Mouse (Mus musculus): ENCODE measurements around the gene Hat1. TPM values are rescaled to one million over a fixed set of nuclear protein-coding genes. Genes with fewer than 3 reads are reported as not detected.

Hat1 gene
- polyA plus RNA-seq, 1 experiment from 2014 or later = 228 TPM

DNA sequence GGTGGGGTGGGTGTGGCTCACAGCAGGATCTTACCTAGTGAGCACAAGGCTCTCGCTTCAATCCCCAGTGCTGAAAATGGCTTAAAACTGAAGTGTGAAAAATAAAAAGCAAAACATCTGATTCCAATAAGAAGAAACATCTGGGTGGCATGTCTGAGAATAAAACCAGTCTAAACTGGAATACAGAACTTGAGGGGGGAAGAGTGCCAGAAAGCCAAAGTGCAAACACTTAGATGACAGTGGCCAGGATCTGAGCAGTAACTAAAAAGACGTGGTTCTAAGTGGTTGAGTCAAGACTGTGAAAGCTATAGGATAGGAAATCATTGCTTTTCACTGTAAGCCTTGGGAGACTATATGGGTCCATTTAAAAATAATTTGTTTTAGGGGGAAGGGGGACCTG is 54.6 kb downstream of the Hat1 start:
- DNase-seq (ENCODE audit: low spot score) (no peak), ATAC-seq (replicated peaks; ENCODE audit: low FRiP score) (no peak)
- peaks cover 8% of the 10 kb centered on the region for H3K36me3 ChIP-seq (ENCODE audit: control insufficient read depth, insufficient read depth, low read length)
- H3K4me1 ChIP-seq (replicated peaks; ENCODE audit: control insufficient read depth, insufficient read depth, low read length) = peaks cover 10% of the 10 kb centered on the region; the same call in 1 of the 2 replicates
- H3K4me3 ChIP-seq (ENCODE audit: low read depth, low read length) = no peak overlapping the region
- no peak overlapping the region for H3K4me2 ChIP-seq (ENCODE audit: low read depth, low read length, severe bottlenecking)
- no peaks in the 10 kb centered on the region for H3K27me3 ChIP-seq (ENCODE audit: control insufficient read depth, insufficient read depth, low read length)
- no peaks in the 10 kb centered on the region for H3K9me3 ChIP-seq (ENCODE audit: control insufficient read depth, low read length)
- H3K27ac ChIP-seq (ENCODE audit: low read depth, low read length) = no peak overlapping the region
- WGBS = 48% methylated on average over 2 of the region's 2 CpGs
- no peak overlapping the region for H3K9ac ChIP-seq (ENCODE audit: low read length)

DNA sequence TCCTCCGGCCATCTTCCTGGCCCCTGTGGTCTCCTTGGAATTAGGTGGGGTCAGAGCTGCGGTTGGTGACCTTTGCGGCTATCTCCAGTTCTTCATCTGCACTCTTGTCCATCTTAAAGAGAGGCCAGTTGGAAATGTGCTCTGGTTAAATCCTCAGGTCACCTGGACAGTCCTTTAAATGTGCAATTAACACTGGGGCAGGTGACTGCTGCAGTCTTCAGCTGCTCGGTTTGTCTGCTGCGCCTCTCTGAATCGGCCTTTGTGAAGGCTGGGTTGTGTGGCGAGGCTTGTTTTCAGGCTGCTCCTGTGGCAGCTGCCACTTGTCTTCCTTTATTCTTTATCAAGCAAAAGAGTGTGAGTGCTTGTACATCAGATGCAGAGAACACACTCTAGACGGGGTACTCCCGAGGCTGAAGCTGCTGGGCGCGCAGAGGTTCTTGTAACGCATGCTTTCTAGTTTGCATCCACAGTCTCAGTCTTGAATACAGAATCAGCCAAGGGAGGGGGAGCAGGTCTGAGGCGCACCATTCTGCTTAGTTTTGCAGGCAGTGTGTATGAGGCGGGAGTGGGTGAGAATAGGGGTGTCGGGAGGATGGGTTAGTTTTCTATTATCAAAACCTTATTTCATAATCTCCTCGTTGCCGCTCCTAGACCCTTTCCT is 56.9 kb downstream of the Hat1 start:
- DNase-seq (ENCODE audit: low spot score) (no peak), ATAC-seq (replicated peaks; ENCODE audit: low FRiP score) (peak; percentile 75)
- no peaks in the 10 kb centered on the region for H3K27me3 ChIP-seq (ENCODE audit: control insufficient read depth, insufficient read depth, low read length)
- WGBS = 33% methylated on average over 17 of the region's 17 CpGs
- H3K9me3 ChIP-seq (ENCODE audit: control insufficient read depth, low read length) = no peaks in the 10 kb centered on the region
- peak overlapping the region; percentile 45; the same call in 1 of the 2 replicates for H3K9ac ChIP-seq (ENCODE audit: low read length)
- H3K4me1 ChIP-seq (replicated peaks; ENCODE audit: control insufficient read depth, insufficient read depth, low read length) = peaks cover 10% of the 10 kb centered on the region; the same call in 1 of the 2 replicates
- H3K4me3 ChIP-seq (ENCODE audit: low read depth, low read length) = no peak overlapping the region
- peak overlapping the region; percentile 80 for H3K27ac ChIP-seq (ENCODE audit: low read depth, low read length)
- H3K36me3 ChIP-seq (ENCODE audit: control insufficient read depth, insufficient read depth, low read length) = peaks cover 5% of the 10 kb centered on the region
- H3K4me2 ChIP-seq (ENCODE audit: low read depth, low read length, severe bottlenecking) = peak overlapping the region; percentile 26; the same call in 1 of the 2 replicates

DNA sequence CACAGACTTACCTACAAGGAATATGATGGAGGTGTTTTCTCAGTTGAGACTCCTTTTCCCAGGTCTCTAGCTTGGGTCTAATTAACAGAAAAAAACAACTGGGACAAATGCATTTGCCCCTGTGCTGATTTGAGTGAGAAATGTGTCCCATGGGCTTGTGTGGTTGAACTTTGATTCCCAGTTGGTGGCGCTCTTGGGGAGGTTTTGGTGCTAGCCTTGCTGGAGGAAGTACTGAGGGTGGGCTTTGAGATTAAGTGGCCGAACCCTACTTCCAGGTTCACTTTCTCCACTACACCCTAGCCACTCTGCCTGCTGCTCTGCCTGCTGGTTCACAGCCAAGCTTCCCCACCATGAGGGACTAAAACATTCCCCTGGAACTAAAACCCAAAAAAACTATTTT is 60.8 kb downstream of the Hat1 start:
- no peak overlapping the region for H3K4me3 ChIP-seq (ENCODE audit: low read depth, low read length)
- WGBS = 3% methylated on average over 2 of the region's 2 CpGs
- H3K4me1 ChIP-seq (replicated peaks; ENCODE audit: control insufficient read depth, insufficient read depth, low read length) = peaks cover 10% of the 10 kb centered on the region; the same call in 1 of the 2 replicates
- no peak overlapping the region for H3K27ac ChIP-seq (ENCODE audit: low read depth, low read length)
- no peak overlapping the region for H3K9ac ChIP-seq (ENCODE audit: low read length)
- H3K36me3 ChIP-seq (ENCODE audit: control insufficient read depth, insufficient read depth, low read length) = no peaks in the 10 kb centered on the region
- H3K4me2 ChIP-seq (ENCODE audit: low read depth, low read length, severe bottlenecking) = no peak overlapping the region
- no peaks in the 10 kb centered on the region for H3K27me3 ChIP-seq (ENCODE audit: control insufficient read depth, insufficient read depth, low read length)
- DNase-seq (ENCODE audit: low spot score) (peak; percentile 61), ATAC-seq (replicated peaks; ENCODE audit: low FRiP score) (no peak)
- H3K9me3 ChIP-seq (ENCODE audit: control insufficient read depth, low read length) = no peaks in the 10 kb centered on the region

DNA sequence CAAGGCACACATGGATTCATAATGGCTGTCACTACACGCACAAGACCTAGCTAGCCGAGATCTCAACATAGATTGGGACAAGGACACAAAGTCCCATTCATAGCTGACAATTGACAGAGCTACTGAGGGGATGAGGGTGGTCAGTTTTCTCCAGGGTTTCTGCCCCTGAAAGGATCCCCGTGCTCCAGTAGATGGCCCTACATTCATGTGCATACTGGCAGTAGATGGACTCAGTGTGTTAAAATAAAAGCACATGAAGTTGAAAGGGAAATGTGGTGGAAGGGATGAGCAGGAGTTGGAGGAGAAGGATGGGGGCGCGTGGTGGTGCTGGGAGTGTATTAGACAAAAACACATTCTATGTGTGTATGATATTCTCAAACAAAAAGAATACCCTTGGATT is 63.0 kb downstream of the Hat1 start:
- ATAC-seq (replicated peaks; ENCODE audit: low FRiP score) (no peak), DNase-seq (ENCODE audit: low spot score) (no peak)
- H3K27ac ChIP-seq (ENCODE audit: low read depth, low read length) = no peak overlapping the region
- H3K36me3 ChIP-seq (ENCODE audit: control insufficient read depth, insufficient read depth, low read length) = no peaks in the 10 kb centered on the region
- no peaks in the 10 kb centered on the region for H3K27me3 ChIP-seq (ENCODE audit: control insufficient read depth, insufficient read depth, low read length)
- H3K9me3 ChIP-seq (ENCODE audit: control insufficient read depth, low read length) = no peaks in the 10 kb centered on the region
- H3K4me2 ChIP-seq (ENCODE audit: low read depth, low read length, severe bottlenecking) = no peak overlapping the region
- whole genome bisulfite sequencing = 56% methylated on average over 5 of the region's 5 CpGs
- no peak overlapping the region for H3K4me3 ChIP-seq (ENCODE audit: low read depth, low read length)
- H3K9ac ChIP-seq (ENCODE audit: low read length) = no peak overlapping the region
- no peaks in the 10 kb centered on the region for H3K4me1 ChIP-seq (replicated peaks; ENCODE audit: control insufficient read depth, insufficient read depth, low read length)

DNA sequence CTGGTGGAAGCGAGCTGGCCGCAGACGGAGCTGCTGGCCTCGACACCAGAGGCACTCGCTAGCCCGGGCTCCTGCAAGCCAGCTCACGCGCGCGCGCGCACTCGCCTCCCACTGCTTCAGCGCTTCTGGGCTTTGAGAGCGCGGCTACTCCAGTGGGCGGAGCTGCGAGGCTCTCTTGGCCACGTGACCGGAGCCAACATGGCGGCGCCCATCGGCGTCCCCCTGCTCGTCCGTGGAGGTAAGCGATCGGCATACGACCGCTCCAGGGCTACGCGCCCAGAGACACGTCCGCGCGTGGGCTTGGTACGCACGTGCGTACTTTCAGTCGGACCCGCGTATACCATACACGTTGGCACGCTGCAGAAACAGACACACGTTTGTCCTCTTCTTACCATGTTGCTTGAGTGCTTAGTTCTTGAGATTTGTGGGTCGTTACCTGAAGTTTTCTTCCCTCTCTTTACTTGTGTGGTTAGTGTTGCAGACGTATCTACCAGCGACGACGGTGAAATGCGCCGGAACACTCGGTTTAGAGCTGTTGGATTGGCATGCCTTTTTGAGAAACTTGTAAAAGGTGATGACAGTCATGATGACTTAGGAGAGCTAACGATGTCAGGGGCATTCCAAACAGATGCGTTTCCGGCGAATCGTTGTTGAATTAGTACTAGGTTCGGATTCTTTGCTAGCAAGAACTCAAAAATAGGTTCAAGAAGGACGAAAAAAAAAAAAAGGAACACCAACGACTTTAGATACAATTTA is 64.6 kb downstream of the Hat1 start, which contains the start of gene Metap1d:
Metap1d (plus strand) TSS at position 116 of the 756 bp plus-strand sequence.
- no peaks in the 10 kb centered on the region for H3K9me3 ChIP-seq (ENCODE audit: control insufficient read depth, low read length)
- DNase-seq (ENCODE audit: low spot score) = peak; percentile 99
- under 1% methylated on average over 61 of the region's 61 CpGs for WGBS

DNA sequence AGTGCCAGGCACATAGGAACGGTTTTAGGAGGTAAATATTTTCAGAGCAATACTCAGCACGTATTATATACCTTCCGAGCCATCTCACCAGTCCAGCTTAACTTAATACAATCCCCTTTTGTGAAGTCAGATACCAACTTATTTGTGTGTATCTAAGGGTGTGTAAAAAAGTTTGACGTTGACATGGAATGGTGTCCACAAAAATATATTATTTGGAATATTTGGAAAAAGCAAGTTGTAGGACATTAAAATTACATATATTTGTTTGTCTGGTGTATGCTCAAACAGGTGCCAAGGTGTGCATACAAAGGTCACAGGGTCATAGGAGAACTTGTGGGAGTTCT is 65.1 kb downstream of the Hat1 start:
- no peak for ATAC-seq (replicated peaks; ENCODE audit: low FRiP score)
- Histone ChIP-seq H3K9ac (ENCODE audit: low read length) (no peak overlapping the region; the same call in 1 of the 2 replicates), H3K9me3 (ENCODE audit: control insufficient read depth, low read length) (no peaks in the 10 kb centered on the region), H3K27ac (ENCODE audit: low read depth, low read length) (no peak overlapping the region), H3K27me3 (ENCODE audit: control insufficient read depth, insufficient read depth, low read length) (no peaks in the 10 kb centered on the region), H3K4me3 (ENCODE audit: low read depth, low read length) (peak overlapping the region; percentile 68), H3K4me1 (replicated peaks; ENCODE audit: control insufficient read depth, insufficient read depth, low read length) (no peaks in the 10 kb centered on the region), H3K4me2 (ENCODE audit: low read depth, low read length, severe bottlenecking) (peak overlapping the region; percentile 91), H3K36me3 (ENCODE audit: control insufficient read depth, insufficient read depth, low read length) (no peaks in the 10 kb centered on the region)
- 42% methylated on average over 4 of the region's 4 CpGs for WGBS
- no peak for DNase-seq (ENCODE audit: low spot score)

More for the DNA sequence above, 64.6 kb downstream of the Hat1 start, which contains the start of gene Metap1d:
- Histone ChIP-seq H3K4me3 (ENCODE audit: low read depth, low read length) (peak within 1 kb of the TSS; percentile 68), H3K4me1 (replicated peaks; ENCODE audit: control insufficient read depth, insufficient read depth, low read length) (no peaks in the 10 kb centered on the region), H3K27me3 (ENCODE audit: control insufficient read depth, insufficient read depth, low read length) (no peaks in the 10 kb centered on the region), H3K36me3 (ENCODE audit: control insufficient read depth, insufficient read depth, low read length) (no peaks in the 10 kb centered on the region), H3K4me2 (ENCODE audit: low read depth, low read length, severe bottlenecking) (peak within 1 kb of the TSS; percentile 91), H3K9ac (ENCODE audit: low read length) (peak within 1 kb of the TSS; percentile 65), H3K27ac (ENCODE audit: low read depth, low read length) (no peak within 1 kb of the TSS)
- peak; percentile 93 for ATAC-seq (replicated peaks; ENCODE audit: low FRiP score)

DNA sequence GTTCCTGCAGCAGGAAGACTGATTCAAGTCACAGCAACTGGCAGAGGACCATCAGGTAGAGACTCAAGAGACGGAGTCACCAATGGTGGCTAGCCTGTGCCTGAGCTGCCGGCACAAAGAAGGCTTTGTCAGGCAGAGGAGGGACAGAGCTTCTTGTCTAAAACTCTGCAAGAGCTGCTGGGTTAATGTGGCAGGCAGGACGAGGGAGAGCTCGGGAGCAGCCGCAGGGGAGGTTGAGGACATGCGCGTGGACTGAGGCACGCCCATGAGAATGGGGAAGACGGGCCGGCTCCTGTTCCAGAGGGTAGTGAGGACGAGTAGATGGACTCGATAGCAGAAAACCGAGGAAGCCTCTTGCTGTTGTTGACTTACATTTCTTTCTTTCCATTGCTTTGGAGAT is 69.9 kb downstream of the Hat1 start:
- ATAC-seq (replicated peaks; ENCODE audit: low FRiP score) (no peak), DNase-seq (ENCODE audit: low spot score) (no peak)
- Histone ChIP-seq H3K4me3 (ENCODE audit: low read depth, low read length) (no peak overlapping the region), H3K9me3 (ENCODE audit: control insufficient read depth, low read length) (no peaks in the 10 kb centered on the region), H3K9ac (ENCODE audit: low read length) (no peak overlapping the region), H3K27me3 (ENCODE audit: control insufficient read depth, insufficient read depth, low read length) (no peaks in the 10 kb centered on the region), H3K4me1 (replicated peaks; ENCODE audit: control insufficient read depth, insufficient read depth, low read length) (no peaks in the 10 kb centered on the region), H3K36me3 (ENCODE audit: control insufficient read depth, insufficient read depth, low read length) (no peaks in the 10 kb centered on the region), H3K27ac (ENCODE audit: low read depth, low read length) (no peak overlapping the region), H3K4me2 (ENCODE audit: low read depth, low read length, severe bottlenecking) (no peak overlapping the region)
- WGBS = 47% methylated on average over 13 of the region's 13 CpGs

DNA sequence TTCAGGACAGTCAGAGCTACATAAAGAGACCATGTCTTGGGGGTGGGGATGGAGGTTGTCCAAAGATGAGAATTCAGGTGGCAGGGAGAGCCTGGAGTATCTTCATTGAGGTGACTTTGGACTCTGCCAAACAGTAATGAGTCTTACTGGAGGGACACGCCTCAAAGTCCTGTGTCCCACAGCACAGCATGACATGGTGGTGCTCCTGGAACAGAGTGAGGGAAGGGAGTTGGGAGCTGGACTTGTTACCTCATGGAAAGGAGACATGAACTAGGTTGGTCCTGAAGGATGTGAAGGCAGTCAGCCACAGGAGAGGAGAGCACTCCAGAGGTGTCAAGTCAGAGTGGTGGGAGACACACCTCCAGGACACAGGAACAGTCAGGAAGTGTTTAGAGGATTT is 70.9 kb downstream of the Hat1 start:
- Histone ChIP-seq H3K4me1 (replicated peaks; ENCODE audit: control insufficient read depth, insufficient read depth, low read length) (no peaks in the 10 kb centered on the region), H3K9ac (ENCODE audit: low read length) (no peak overlapping the region), H3K27ac (ENCODE audit: low read depth, low read length) (no peak overlapping the region), H3K36me3 (ENCODE audit: control insufficient read depth, insufficient read depth, low read length) (no peaks in the 10 kb centered on the region), H3K9me3 (ENCODE audit: control insufficient read depth, low read length) (no peaks in the 10 kb centered on the region), H3K4me3 (ENCODE audit: low read depth, low read length) (no peak overlapping the region), H3K27me3 (ENCODE audit: control insufficient read depth, insufficient read depth, low read length) (no peaks in the 10 kb centered on the region), H3K4me2 (ENCODE audit: low read depth, low read length, severe bottlenecking) (no peak overlapping the region)
- no peak for DNase-seq (ENCODE audit: low spot score)
- ATAC-seq (replicated peaks; ENCODE audit: low FRiP score) = no peak
- WGBS = 86% methylated on average over 1 of the region's 1 CpGs

All from forebrain, embryonic 11.5 days (tissue).